ENCODE assay signal across 24 mouse cellular contexts in genomic region chr8:123773468-123773867, GRCm38 (mm10). TPM values are rescaled to one million over a fixed set of nuclear protein-coding genes. Genes with fewer than 3 reads are reported as not detected.
DNase-seq lines count a peak whose midpoint lies in the region; ATAC-seq and TF ChIP-seq lines count a peak whose summit lies in the region.
"Had no signal": no experiment of that assay in that cellular context is flagged by ENCODE, and none has a peak within 500 bp of the region (broad histone marks: within the 10 kb centered on the region; RNA-seq: fewer than 3 reads in every experiment).

No protein-coding gene starts in this region.

- no peak for TF ChIP-seq POLR2A in thymus, adult 2 months (IDR thresholded peaks at IDR 0.05; ENCODE audit: control insufficient read depth, extremely low read depth, insufficient read depth, low read length, poor library complexity)

- H3K4me2 ChIP-seq in hindbrain, embryonic 13.5 days = no peak overlapping the region
- H3K4me2 ChIP-seq in hindbrain, embryonic 11.5 days (replicated peaks; ENCODE audit: low read depth, low read length) = no peak overlapping the region
- no peak overlapping the region for H3K4me2 ChIP-seq in midbrain, embryonic 15.5 days
- H3K4me2 ChIP-seq: heart, embryonic 11.5 days; hindbrain, embryonic 12.5 days; liver, embryonic 11.5 days had no signal

- H3K4me1 ChIP-seq in hindbrain, embryonic 13.5 days (replicated peaks) = peaks cover 16% of the 10 kb centered on the region; the same call in 1 of the 2 replicates
- no peaks in the 10 kb centered on the region for H3K4me1 ChIP-seq in hindbrain, embryonic 11.5 days (replicated peaks; ENCODE audit: control insufficient read depth, insufficient read depth, low read length)
- H3K4me1 ChIP-seq in midbrain, embryonic 15.5 days = peaks cover 10% of the 10 kb centered on the region; the same call in 1 of the 2 replicates
- H3K4me1 ChIP-seq in thymus, adult 2 months (replicated peaks; ENCODE audit: control insufficient read depth, insufficient read depth, low read length) = no peaks in the 10 kb centered on the region
- H3K4me1 ChIP-seq: hindbrain, embryonic 12.5 days had no signal

- WGBS in hindbrain, embryonic 13.5 days = 62% methylated on average over 12 of the region's 12 CpGs
- 69% methylated on average over 12 of the region's 12 CpGs for whole genome bisulfite sequencing in hindbrain, embryonic 11.5 days
- WGBS in midbrain, embryonic 15.5 days = 47% methylated on average over 12 of the region's 12 CpGs
- WGBS in thymus, adult 2 months = 90% methylated on average over 12 of the region's 12 CpGs

- TF ChIP-seq CTCF in thymus, adult 2 months (IDR thresholded peaks at IDR 0.05; ENCODE audit: borderline replicate concordance, control insufficient read depth, extremely low read depth, insufficient read depth, low read length, poor library complexity) = no peak

- no peaks in the 10 kb centered on the region for H3K36me3 ChIP-seq in hindbrain, embryonic 13.5 days
- H3K36me3 ChIP-seq in hindbrain, embryonic 11.5 days (ENCODE audit: control insufficient read depth, insufficient read depth, low read length) = no peaks in the 10 kb centered on the region
- H3K36me3 ChIP-seq in midbrain, embryonic 15.5 days (replicated peaks) = no peaks in the 10 kb centered on the region
- H3K36me3 ChIP-seq in thymus, adult 2 months (ENCODE audit: control insufficient read depth, insufficient read depth, low read length) = no peaks in the 10 kb centered on the region
- H3K36me3 ChIP-seq: hindbrain, embryonic 12.5 days had no signal

- 0 out of 2 replicates have a peak, but pooled peaks cover 4% of the 10 kb centered on the region for H3K27me3 ChIP-seq in hindbrain, embryonic 13.5 days
- H3K27me3 ChIP-seq in hindbrain, embryonic 11.5 days (ENCODE audit: control insufficient read depth, insufficient read depth, low read length) = no peaks in the 10 kb centered on the region
- no peaks in the 10 kb centered on the region; the same call in 1 of the 2 replicates for H3K27me3 ChIP-seq in midbrain, embryonic 15.5 days (replicated peaks)
- no peaks in the 10 kb centered on the region; the same call in 1 of the 2 replicates for H3K27me3 ChIP-seq in thymus, adult 2 months (ENCODE audit: control insufficient read depth, insufficient read depth, low read length)
- H3K27me3 ChIP-seq: hindbrain, embryonic 12.5 days had no signal

- no peak for ATAC-seq in hindbrain, embryonic 13.5 days (ENCODE audit: low FRiP score)
- no peak for ATAC-seq in hindbrain, embryonic 11.5 days (ENCODE audit: low FRiP score)
- 0 out of 2 replicates have a peak, but pooled peaks have one; percentile 23 for ATAC-seq in erythroblast, adult 5-6 weeks (replicated peaks; ENCODE audit: low FRiP score, poor library complexity, severe bottlenecking)
- ATAC-seq in midbrain, embryonic 15.5 days (replicated peaks) = peak; percentile 33; the same call in 1 of the 2 replicates
- ATAC-seq: forebrain, embryonic 14.5 days; liver, postnatal 0 days; lung, postnatal 0 days had no signal

- no peak overlapping the region for H3K4me3 ChIP-seq in hindbrain, embryonic 13.5 days
- no peak overlapping the region for H3K4me3 ChIP-seq in hindbrain, embryonic 11.5 days (ENCODE audit: low read depth, low read length)
- no peak overlapping the region for H3K4me3 ChIP-seq in midbrain, embryonic 15.5 days
- H3K4me3 ChIP-seq in thymus, adult 2 months (ENCODE audit: control insufficient read depth, insufficient read depth, low read length) = no peak overlapping the region
- H3K4me3 ChIP-seq: gastrocnemius, adult 2 months; hindbrain, embryonic 12.5 days had no signal

- peak overlapping the region; percentile 40; the same call in 1 of the 2 replicates for H3K27ac ChIP-seq in hindbrain, embryonic 13.5 days
- no peak overlapping the region for H3K27ac ChIP-seq in hindbrain, embryonic 11.5 days (ENCODE audit: low read depth, low read length)
- H3K27ac ChIP-seq in midbrain, embryonic 15.5 days = no peak overlapping the region
- no peak overlapping the region for H3K27ac ChIP-seq in thymus, adult 2 months (ENCODE audit: control insufficient read depth, insufficient read depth, low read length)
- H3K27ac ChIP-seq: gastrocnemius, adult 2 months; hindbrain, embryonic 12.5 days; kidney, postnatal 0 days; macrophage had no signal

- no peaks in the 10 kb centered on the region for H3K9me3 ChIP-seq in hindbrain, embryonic 13.5 days
- no peaks in the 10 kb centered on the region for H3K9me3 ChIP-seq in hindbrain, embryonic 11.5 days (ENCODE audit: control insufficient read depth, low read length)
- H3K9me3 ChIP-seq in midbrain, embryonic 15.5 days = no peaks in the 10 kb centered on the region
- H3K9me3 ChIP-seq: hindbrain, embryonic 12.5 days had no signal

- no peak for DNase-seq in hindbrain, embryonic 11.5 days (ENCODE audit: low spot score)
- DNase-seq in MN1 (ENCODE audit: low spot score) = peak; percentile 64
- no peak for DNase-seq in gastrocnemius, postnatal 4 days (ENCODE audit: low spot score in 2 of 2)
- no peak for DNase-seq in right cerebral cortex, postnatal 36 days (ENCODE audit: low spot score in 2 of 2)
- DNase-seq in thymus, adult 2 months = no peak
- DNase-seq: adrenal gland, adult 8-10 months; cerebellum, adult 8-10 months; gastrocnemius, adult 2 months; heart, adult 11 months; heart, postnatal 14 days; kidney, adult 2 months; layer of hippocampus, adult 9-11 months; liver, postnatal 0 days; right cerebral cortex, adult 18-20 months had no signal

- H3K9ac ChIP-seq in hindbrain, embryonic 13.5 days = no peak overlapping the region
- no peak overlapping the region for H3K9ac ChIP-seq in hindbrain, embryonic 11.5 days (ENCODE audit: low read depth, low read length)
- H3K9ac ChIP-seq in midbrain, embryonic 15.5 days = no peak overlapping the region
- H3K9ac ChIP-seq: hindbrain, embryonic 12.5 days; liver, postnatal 0 days had no signal

RNA-seq across cellular contexts. Expression of gene Rab4a, which starts 32.3 kb away (rescaled TPM):
- 73.9 and 74.8 TPM in 2 replicates for polyA plus RNA-seq in hindbrain, embryonic 13.5 days (2015; fragmentation: Nextera tagmentation; extraction: Ambion mirVana)
- polyA plus RNA-seq in hindbrain, embryonic 11.5 days (2014; fragmentation: Nextera tagmentation; extraction: Ambion mirVana) = 64.3 and 68.7 TPM in 2 replicates
- total RNA-seq in erythroblast, adult 5-6 weeks (2015; ENCODE audit: low replicate concordance) = 2.1 and 8.5 TPM in 2 replicates
- 1.7 and 2.6 TPM in 2 replicates for total RNA-seq in erythroblast, adult 5-6 weeks (2017; ENCODE audit: low replicate concordance)
- 73.5 and 76.3 TPM in 2 replicates for polyA plus RNA-seq in midbrain, embryonic 15.5 days (2015; fragmentation: Nextera tagmentation; extraction: Ambion mirVana)
- total RNA-seq in gastrocnemius, postnatal 4 days (2021) = 10 to 100 TPM; 14.2 to 14.3 TPM
- 4.4 and 5.1 TPM in 2 replicates for polyA plus RNA-seq in thymus, adult 2 months (2012; rRNA removed)

Comparison
In these comparisons a context has a peak if more than half of its experiments do, and no peak if none do; other contexts are left out.
1. ATAC-seq: peak in erythroblast, adult 5-6 weeks (single experiment) and midbrain, embryonic 15.5 days (single experiment); none in hindbrain, embryonic 13.5 days (single experiment) and hindbrain, embryonic 11.5 days (single experiment).
2. RNA of gene Rab4a, which starts 32.3 kb away (polyA plus RNA-seq): 73.5 to 76.3 TPM in midbrain, embryonic 15.5 days, 73.9 to 74.8 TPM in hindbrain, embryonic 13.5 days and 64.3 to 68.7 TPM in hindbrain, embryonic 11.5 days; 4.4 to 5.1 TPM in thymus, adult 2 months; every median in the first group is over 10 times any median in the second.